Mouse (Mus musculus): ENCODE data around the gene Dnm3. TPM values are rescaled to one million over a fixed set of nuclear protein-coding genes. Genes with fewer than 3 reads are reported as not detected.

Dnm3 gene
- polyA plus RNA-seq, 1 experiment = 3.0 TPM

GRCm38 (mm10) chr1:162184003-162184748 lies 293.7 kb downstream of the Dnm3 start:
- Histone ChIP-seq H3K27me3 (ENCODE audit: control insufficient read depth, insufficient read depth, insufficient read length) (no peaks in the 10 kb centered on the region), H3K4me3 (no peak overlapping the region), H3K36me3 (ENCODE audit: control insufficient read depth, insufficient read depth) (no peaks in the 10 kb centered on the region), H3K4me2 (ENCODE audit: low read depth) (peak overlapping the region; percentile 56), H3K79me2 (ENCODE audit: control insufficient read depth, insufficient read depth) (no peaks in the 10 kb centered on the region), H3ac (ENCODE audit: control insufficient read depth, insufficient read length) (no peak overlapping the region)
- TF ChIP-seq TCF3 (IDR thresholded peaks at IDR 0.05; ENCODE audit: insufficient read length, low read depth) (no peak), POLR2A (IDR thresholded peaks at IDR 0.05; ENCODE audit: insufficient read length, low read depth) (no peak), POLR2AphosphoS2 (IDR thresholded peaks at IDR 0.05; ENCODE audit: insufficient read length, low read depth) (no peak), USF1 (IDR thresholded peaks at IDR 0.05; ENCODE audit: low read depth) (no peak), E2F4 (IDR thresholded peaks at IDR 0.05; ENCODE audit: insufficient read depth) (no peak), MYOD1 (IDR thresholded peaks at IDR 0.05; ENCODE audit: control insufficient read depth in 1 of 3, insufficient read length in 2 of 3, low read depth in 2 of 3) (no peak), REST (IDR thresholded peaks at IDR 0.05; ENCODE audit: insufficient read depth, insufficient read length) (no peak), CEBPB (IDR thresholded peaks at IDR 0.05; ENCODE audit: insufficient read depth, poor library complexity, severe bottlenecking) (no peak), MAX (IDR thresholded peaks at IDR 0.05; ENCODE audit: low read depth) (no peak), MYOG (IDR thresholded peaks at IDR 0.05; ENCODE audit: control insufficient read depth in 1 of 3, insufficient read depth in 1 of 3, insufficient read length in 2 of 3, low read depth in 2 of 3) (no peak), TCF12 (IDR thresholded peaks at IDR 0.05; ENCODE audit: insufficient read depth, poor library complexity, severe bottlenecking) (no peak), SRF (IDR thresholded peaks at IDR 0.05; ENCODE audit: control insufficient read depth, insufficient read length, low read depth) (no peak)

- H3K36me3 ChIP-seq (ENCODE audit: control insufficient read depth, insufficient read depth) = no peaks in the 10 kb centered on the region
- peak overlapping the region; percentile 56 for H3K4me2 ChIP-seq (ENCODE audit: low read depth)
- TF ChIP-seq CEBPB (IDR thresholded peaks at IDR 0.05; ENCODE audit: insufficient read depth, poor library complexity, severe bottlenecking) = no peak
- TF ChIP-seq USF1 (IDR thresholded peaks at IDR 0.05; ENCODE audit: low read depth) = no peak
- TF ChIP-seq E2F4 (IDR thresholded peaks at IDR 0.05; ENCODE audit: insufficient read depth) = no peak
- TF ChIP-seq POLR2AphosphoS2 (IDR thresholded peaks at IDR 0.05; ENCODE audit: insufficient read length, low read depth) = no peak
- no peak for TF ChIP-seq MAX (IDR thresholded peaks at IDR 0.05; ENCODE audit: low read depth)
- TF ChIP-seq POLR2A (IDR thresholded peaks at IDR 0.05; ENCODE audit: insufficient read length, low read depth) = no peak
- no peaks in the 10 kb centered on the region for H3K79me2 ChIP-seq (ENCODE audit: control insufficient read depth, insufficient read depth)
- H3ac ChIP-seq (ENCODE audit: control insufficient read depth, insufficient read length) = no peak overlapping the region
- H3K4me3 ChIP-seq = no peak overlapping the region
- H3K27me3 ChIP-seq (ENCODE audit: control insufficient read depth, insufficient read depth, insufficient read length) = no peaks in the 10 kb centered on the region
Observed at GRCm38 (mm10) chr1:162183438-162183837, 294.4 kb downstream of the Dnm3 start.

- Histone ChIP-seq H3K36me3 (ENCODE audit: control insufficient read depth, insufficient read depth) (no peaks in the 10 kb centered on the region), H3K4me3 (no peak overlapping the region), H3ac (ENCODE audit: control insufficient read depth, insufficient read length) (no peak overlapping the region), H3K27me3 (ENCODE audit: control insufficient read depth, insufficient read depth, insufficient read length) (no peaks in the 10 kb centered on the region), H3K4me2 (ENCODE audit: low read depth) (peak overlapping the region; percentile 49), H3K79me2 (ENCODE audit: control insufficient read depth, insufficient read depth) (no peaks in the 10 kb centered on the region)
- TF ChIP-seq CEBPB (IDR thresholded peaks at IDR 0.05; ENCODE audit: insufficient read depth, poor library complexity, severe bottlenecking) (no peak), E2F4 (IDR thresholded peaks at IDR 0.05; ENCODE audit: insufficient read depth) (no peak), POLR2A (IDR thresholded peaks at IDR 0.05; ENCODE audit: insufficient read length, low read depth) (no peak), USF1 (IDR thresholded peaks at IDR 0.05; ENCODE audit: low read depth) (no peak), MYOD1 (IDR thresholded peaks at IDR 0.05; ENCODE audit: control insufficient read depth in 1 of 3, insufficient read length in 2 of 3, low read depth in 2 of 3) (no peak), SRF (IDR thresholded peaks at IDR 0.05; ENCODE audit: control insufficient read depth, insufficient read length, low read depth) (no peak), REST (IDR thresholded peaks at IDR 0.05; ENCODE audit: insufficient read depth, insufficient read length) (no peak), TCF3 (IDR thresholded peaks at IDR 0.05; ENCODE audit: insufficient read length, low read depth) (no peak), MYOG (IDR thresholded peaks at IDR 0.05; ENCODE audit: control insufficient read depth in 1 of 3, insufficient read depth in 1 of 3, insufficient read length in 2 of 3, low read depth in 2 of 3) (no peak), MAX (IDR thresholded peaks at IDR 0.05; ENCODE audit: low read depth) (no peak), POLR2AphosphoS2 (IDR thresholded peaks at IDR 0.05; ENCODE audit: insufficient read length, low read depth) (no peak), TCF12 (IDR thresholded peaks at IDR 0.05; ENCODE audit: insufficient read depth, poor library complexity, severe bottlenecking) (no peak)
Observed at GRCm38 (mm10) chr1:162181187-162181975, 296.5 kb downstream of the Dnm3 start.

GRCm38 (mm10) chr1:162180451-162180850 lies 297.4 kb downstream of the Dnm3 start:
- Histone ChIP-seq H3K4me2 (ENCODE audit: low read depth) (peak overlapping the region; percentile 49), H3ac (ENCODE audit: control insufficient read depth, insufficient read length) (no peak overlapping the region), H3K79me2 (ENCODE audit: control insufficient read depth, insufficient read depth) (no peaks in the 10 kb centered on the region), H3K27me3 (ENCODE audit: control insufficient read depth, insufficient read depth, insufficient read length) (no peaks in the 10 kb centered on the region), H3K4me3 (no peak overlapping the region), H3K36me3 (ENCODE audit: control insufficient read depth, insufficient read depth) (no peaks in the 10 kb centered on the region)
- TF ChIP-seq MAX (IDR thresholded peaks at IDR 0.05; ENCODE audit: low read depth) = no peak
- TF ChIP-seq TCF3 (IDR thresholded peaks at IDR 0.05; ENCODE audit: insufficient read length, low read depth) = no peak
- TF ChIP-seq SRF (IDR thresholded peaks at IDR 0.05; ENCODE audit: control insufficient read depth, insufficient read length, low read depth) = no peak
- no peak for TF ChIP-seq CEBPB (IDR thresholded peaks at IDR 0.05; ENCODE audit: insufficient read depth, poor library complexity, severe bottlenecking)
- no peak for TF ChIP-seq USF1 (IDR thresholded peaks at IDR 0.05; ENCODE audit: low read depth)
- TF ChIP-seq POLR2AphosphoS2 (IDR thresholded peaks at IDR 0.05; ENCODE audit: insufficient read length, low read depth) = no peak
- no peak for TF ChIP-seq MYOD1 (IDR thresholded peaks at IDR 0.05; ENCODE audit: control insufficient read depth in 1 of 3, insufficient read length in 2 of 3, low read depth in 2 of 3)
- TF ChIP-seq REST (IDR thresholded peaks at IDR 0.05; ENCODE audit: insufficient read depth, insufficient read length) = no peak
- no peak for TF ChIP-seq E2F4 (IDR thresholded peaks at IDR 0.05; ENCODE audit: insufficient read depth)
- no peak for TF ChIP-seq POLR2A (IDR thresholded peaks at IDR 0.05; ENCODE audit: insufficient read length, low read depth)
- TF ChIP-seq MYOG (IDR thresholded peaks at IDR 0.05; ENCODE audit: control insufficient read depth in 1 of 3, insufficient read depth in 1 of 3, insufficient read length in 2 of 3, low read depth in 2 of 3) = no peak
- TF ChIP-seq TCF12 (IDR thresholded peaks at IDR 0.05; ENCODE audit: insufficient read depth, poor library complexity, severe bottlenecking) = no peak
